17 mouse cellular contexts compared by ENCODE assay signal in the genomic region with DNA sequence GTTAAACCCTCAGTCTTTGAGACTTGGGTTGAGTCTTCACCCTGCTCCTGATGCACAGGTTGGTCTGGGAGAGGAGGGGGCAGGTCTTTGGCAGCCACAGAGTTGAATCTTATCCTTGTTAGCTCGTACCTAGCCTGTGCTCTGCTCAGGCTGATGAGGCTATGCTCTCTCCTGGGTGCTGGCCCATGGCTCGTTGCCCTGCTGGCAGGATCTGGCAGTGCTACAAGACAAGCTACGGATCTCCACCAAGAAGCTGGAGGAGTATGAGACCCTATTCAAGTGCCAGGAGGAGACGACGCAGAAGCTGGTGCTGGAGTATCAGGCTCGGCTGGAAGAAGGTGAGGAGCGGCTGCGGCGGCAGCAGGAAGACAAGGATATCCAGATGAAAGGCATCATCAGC.
A peak's percentile ranks its signal among the peaks of the same experiment; 100 is the strongest.
DNase-seq lines count a peak whose midpoint lies in the region; ATAC-seq and TF ChIP-seq lines count a peak whose summit lies in the region.
"Had no signal": no experiment of that assay in that cellular context is flagged by ENCODE, and none has a peak within 500 bp of the region (broad histone marks: within the 10 kb centered on the region; RNA-seq: fewer than 3 reads in every experiment).

No protein-coding gene starts in this region.

- H3K4me3 ChIP-seq in forebrain, embryonic 15.5 days: no peak overlapping the region
- no peak overlapping the region for H3K4me3 ChIP-seq in forebrain, embryonic 14.5 days (ENCODE audit: low read depth, low read length)
- H3K4me3 ChIP-seq in liver, embryonic 14.5 days (ENCODE audit: insufficient read depth in 1 of 2, low read depth in 2 of 2, low read length in 2 of 2): no peak overlapping the region
- no peak overlapping the region for H3K4me3 ChIP-seq in liver, embryonic 12.5 days
- H3K4me3 ChIP-seq in stomach, postnatal 0 days (ENCODE audit: low read depth, low read length): no peak overlapping the region
- H3K4me3 ChIP-seq: heart, embryonic 15.5 days; limb, embryonic 13.5 days; midbrain, embryonic 10.5 days had no signal

- WGBS in forebrain, embryonic 15.5 days: 83% methylated on average over 9 of the region's 9 CpGs
- 85% methylated on average over 9 of the region's 9 CpGs for WGBS in forebrain, embryonic 14.5 days
- 66% methylated on average over 9 of the region's 9 CpGs for WGBS in liver, embryonic 14.5 days (ENCODE audit: insufficient replicate concordance)
- 77% methylated on average over 9 of the region's 9 CpGs for WGBS in liver, embryonic 12.5 days (ENCODE audit: insufficient replicate concordance)
- 88% methylated on average over 9 of the region's 9 CpGs for WGBS in stomach, postnatal 0 days

- no peak for DNase-seq in forebrain, embryonic 14.5 days (ENCODE audit: low spot score)
- no peak for DNase-seq in liver, embryonic 14.5 days (ENCODE audit: low read depth in 3 of 3, low spot score in 3 of 3)
- peak; percentile 64 for DNase-seq in cerebellum, adult 8-10 months
- DNase-seq in stomach, postnatal 0 days (ENCODE audit: low spot score): no peak
- DNase-seq in heart, adult 8-10 months (ENCODE audit: low spot score): no peak
- DNase-seq in adrenal gland, adult 8-10 months: no peak
- DNase-seq: gastrocnemius, postnatal 36 days; lung, adult 18-20 months; lung, postnatal 4 days; thymus, postnatal 36 days had no signal

- H3K9me3 ChIP-seq in forebrain, embryonic 15.5 days: no peaks in the 10 kb centered on the region
- H3K9me3 ChIP-seq in forebrain, embryonic 14.5 days (replicated peaks; ENCODE audit: control insufficient read depth, low read length): no peaks in the 10 kb centered on the region
- no peaks in the 10 kb centered on the region for H3K9me3 ChIP-seq in liver, embryonic 14.5 days (ENCODE audit: control insufficient read depth, low read length)
- H3K9me3 ChIP-seq in liver, embryonic 12.5 days (replicated peaks): no peaks in the 10 kb centered on the region
- no peaks in the 10 kb centered on the region for H3K9me3 ChIP-seq in stomach, postnatal 0 days (ENCODE audit: control insufficient read depth, low read length)
- H3K9me3 ChIP-seq: heart, embryonic 15.5 days; limb, embryonic 13.5 days; midbrain, embryonic 10.5 days had no signal

- no peak for TF ChIP-seq EP300 in liver, embryonic 14.5 days (IDR thresholded peaks at IDR 0.05; ENCODE audit: low read depth)
- no peak for TF ChIP-seq EP300 in stomach, postnatal 0 days (optimal IDR thresholded peaks at IDR 0.05)

- no peak overlapping the region for H3K4me2 ChIP-seq in forebrain, embryonic 15.5 days (replicated peaks)
- H3K4me2 ChIP-seq in forebrain, embryonic 14.5 days (ENCODE audit: low read length): no peak overlapping the region
- H3K4me2 ChIP-seq in liver, embryonic 14.5 days (ENCODE audit: low read depth): no peak overlapping the region
- no peak overlapping the region for H3K4me2 ChIP-seq in liver, embryonic 12.5 days
- no peak overlapping the region for H3K4me2 ChIP-seq in stomach, postnatal 0 days (replicated peaks; ENCODE audit: low read depth)
- H3K4me2 ChIP-seq: heart, embryonic 15.5 days; limb, embryonic 13.5 days had no signal

- H3K27ac ChIP-seq in forebrain, embryonic 15.5 days (replicated peaks): peak overlapping the region; percentile 29; the same call in 1 of the 2 replicates
- no peak overlapping the region for H3K27ac ChIP-seq in forebrain, embryonic 14.5 days (ENCODE audit: low read depth, low read length)
- H3K27ac ChIP-seq in liver, embryonic 14.5 days: no peak overlapping the region
- no peak overlapping the region for H3K27ac ChIP-seq in liver, embryonic 12.5 days
- no peak overlapping the region for H3K27ac ChIP-seq in stomach, postnatal 0 days (replicated peaks)
- H3K27ac ChIP-seq: heart, embryonic 15.5 days; limb, embryonic 13.5 days; midbrain, embryonic 10.5 days had no signal

- 0 out of 2 replicates have a peak, but pooled peaks cover 7% of the 10 kb centered on the region for H3K4me1 ChIP-seq in forebrain, embryonic 15.5 days
- peaks cover 6% of the 10 kb centered on the region for H3K4me1 ChIP-seq in forebrain, embryonic 14.5 days (ENCODE audit: control insufficient read depth, insufficient read depth, low read length)
- no peaks in the 10 kb centered on the region for H3K4me1 ChIP-seq in liver, embryonic 14.5 days (replicated peaks; ENCODE audit: control insufficient read depth in 2 of 2, insufficient read depth in 2 of 2, low read length in 1 of 2)
- H3K4me1 ChIP-seq in liver, embryonic 12.5 days: 0 out of 2 replicates have a peak, but pooled peaks cover under 1% of the 10 kb centered on the region
- no peaks in the 10 kb centered on the region for H3K4me1 ChIP-seq in stomach, postnatal 0 days (replicated peaks; ENCODE audit: control insufficient read depth, insufficient read depth)
- H3K4me1 ChIP-seq: midbrain, embryonic 10.5 days had no signal

- H3K36me3 ChIP-seq in forebrain, embryonic 15.5 days: peaks cover 73% of the 10 kb centered on the region
- H3K36me3 ChIP-seq in forebrain, embryonic 14.5 days (ENCODE audit: control insufficient read depth, insufficient read depth, low read length): peaks cover 88% of the 10 kb centered on the region
- no peaks in the 10 kb centered on the region for H3K36me3 ChIP-seq in liver, embryonic 14.5 days (replicated peaks; ENCODE audit: control insufficient read depth, insufficient read depth, low read depth)
- peaks cover 65% of the 10 kb centered on the region for H3K36me3 ChIP-seq in liver, embryonic 12.5 days
- peaks cover 64% of the 10 kb centered on the region for H3K36me3 ChIP-seq in stomach, postnatal 0 days (ENCODE audit: control insufficient read depth, insufficient read depth, low read length)

- no peaks in the 10 kb centered on the region for H3K27me3 ChIP-seq in forebrain, embryonic 15.5 days
- H3K27me3 ChIP-seq in forebrain, embryonic 14.5 days (replicated peaks; ENCODE audit: control insufficient read depth, insufficient read depth, low read length): no peaks in the 10 kb centered on the region
- H3K27me3 ChIP-seq in liver, embryonic 14.5 days (ENCODE audit: control insufficient read depth, insufficient read depth, low read length): no peaks in the 10 kb centered on the region
- no peaks in the 10 kb centered on the region for H3K27me3 ChIP-seq in liver, embryonic 12.5 days (replicated peaks)
- H3K27me3 ChIP-seq in stomach, postnatal 0 days (ENCODE audit: control insufficient read depth, insufficient read depth, low read length): no peaks in the 10 kb centered on the region
- H3K27me3 ChIP-seq: CH12.LX; heart, embryonic 15.5 days; limb, embryonic 13.5 days had no signal

- TF ChIP-seq CTCF in liver, embryonic 14.5 days (IDR thresholded peaks at IDR 0.05; ENCODE audit: low read depth): peak; percentile 17; the same call in 1 of the 2 replicates
- TF ChIP-seq CTCF in stomach, postnatal 0 days (IDR thresholded peaks at IDR 0.05; ENCODE audit: low read depth): 0 out of 2 replicates have a peak, but pooled peaks have one; percentile 9

- no peak for ATAC-seq in forebrain, embryonic 15.5 days (replicated peaks)
- no peak for ATAC-seq in forebrain, embryonic 14.5 days
- no peak for ATAC-seq in liver, embryonic 14.5 days (ENCODE audit: insufficient read depth)
- ATAC-seq in liver, embryonic 12.5 days: no peak
- ATAC-seq in stomach, postnatal 0 days (ENCODE audit: low FRiP score, low TSS enrichment): no peak
- ATAC-seq: activated CD4-positive, CD25-positive, alpha-beta regulatory T cell, adult 4 months had no signal

- no peak overlapping the region for H3K9ac ChIP-seq in forebrain, embryonic 15.5 days (replicated peaks)
- no peak overlapping the region for H3K9ac ChIP-seq in forebrain, embryonic 14.5 days (ENCODE audit: low read length)
- H3K9ac ChIP-seq in liver, embryonic 14.5 days (replicated peaks): no peak overlapping the region
- H3K9ac ChIP-seq in liver, embryonic 12.5 days: no peak overlapping the region
- no peak overlapping the region for H3K9ac ChIP-seq in stomach, postnatal 0 days (ENCODE audit: low read length)
- H3K9ac ChIP-seq: heart, embryonic 15.5 days; limb, embryonic 13.5 days had no signal
